Mouse (Mus musculus) embryonic facial prominence, embryonic 11.5 days (tissue): ENCODE results near the gene Plekha5. TPM values are rescaled to one million over a fixed set of nuclear protein-coding genes. Genes with fewer than 3 reads are reported as not detected.
"Not testable (repeated sequence)": the region's sequence is repeated elsewhere in the genome, so short reads cannot be mapped to it uniquely, and the experiment has no call there.

Experiments
- ATAC-seq: fragments of 200-750 bp; cut with Nextera tagmentation; replicated peaks from 2 replicates; pipeline ENCODE4 v1.8.0; 2017; ENCODE audit warnings: low read depth; ENCODE audit not compliant: insufficient number of reproducible peaks, low FRiP score, low TSS enrichment
- DNase-seq: peaks from one replicate; pipeline ENCODE4 v3.0.0-alpha.2; 2015; ENCODE audit warnings: low spot score
- H3K27ac ChIP-seq: fragments of 300-500 bp; sonication (generic); replicated peaks from 2 replicates; pipeline ENCODE4 v1.5.1; 2014; ENCODE audit warnings: mild to moderate bottlenecking, low read depth, low read length, control low read depth
- H3K27me3 ChIP-seq: fragments of 300-500 bp; sonication (generic); 2 replicates; pipeline ENCODE4 v1.6.1; 2014; ENCODE audit warnings: mild to moderate bottlenecking, low read length, moderate library complexity, mixed read lengths; ENCODE audit not compliant: control insufficient read depth, insufficient read depth
- H3K36me3 ChIP-seq: fragments of 300-500 bp; sonication (generic); replicated peaks from 2 replicates; pipeline ENCODE4 v1.6.1; 2014; ENCODE audit warnings: low read depth, mild to moderate bottlenecking, low read length, moderate library complexity, mixed read lengths; ENCODE audit not compliant: control insufficient read depth, insufficient read depth
- H3K4me1 ChIP-seq: fragments of 300-500 bp; sonication (generic); 2 replicates; pipeline ENCODE4 v1.6.1; 2014; ENCODE audit warnings: low read length, mixed read lengths; ENCODE audit not compliant: control insufficient read depth, insufficient read depth
- H3K4me2 ChIP-seq: fragments of 300-500 bp; sonication (generic); 2 replicates; pipeline ENCODE4 v1.6.1; 2014; ENCODE audit warnings: low read depth, mild to moderate bottlenecking, control low read depth, low read length, moderate library complexity
- H3K4me3 ChIP-seq: fragments of 300-500 bp; sonication (generic); 2 replicates; pipeline ENCODE4 v1.5.1; 2014; ENCODE audit warnings: low read depth, low read length, control low read depth
- H3K9ac ChIP-seq: fragments of 300-500 bp; sonication (generic); replicated peaks from 2 replicates; pipeline ENCODE4 v1.6.1; 2014; ENCODE audit warnings: mild to moderate bottlenecking, control low read depth, low read length
- H3K9me3 ChIP-seq: fragments of 300-500 bp; sonication (generic); replicated peaks from 2 replicates; pipeline ENCODE4 v1.6.1; 2016; ENCODE audit warnings: mild to moderate bottlenecking, low read length, inconsistent platforms, mixed read lengths; ENCODE audit not compliant: control insufficient read depth
- WGBS: fragments of 180-500 bp; shearing (Covaris S2); extraction: QIAGEN DNeasy Blood & Tissue Kit; methylation state at CpG from one replicate; pipeline ENCODE4 v1.1.7; 2014; 5-methylcytosine and 5-hydroxymethylcytosine counted together
- polyA plus RNA-seq: library from polyadenylated mRNA; unstranded; fragments of >200 nt; fragmentation: Nextera tagmentation; extraction: Ambion mirVana; gene quantifications from 2 replicates; pipeline ENCODE4 v1.2.1, GENCODE M21; 2014

The Plekha5 gene
- polyA plus RNA-seq, 1 experiment from 2014 or later = 56.2 TPM

DNA sequence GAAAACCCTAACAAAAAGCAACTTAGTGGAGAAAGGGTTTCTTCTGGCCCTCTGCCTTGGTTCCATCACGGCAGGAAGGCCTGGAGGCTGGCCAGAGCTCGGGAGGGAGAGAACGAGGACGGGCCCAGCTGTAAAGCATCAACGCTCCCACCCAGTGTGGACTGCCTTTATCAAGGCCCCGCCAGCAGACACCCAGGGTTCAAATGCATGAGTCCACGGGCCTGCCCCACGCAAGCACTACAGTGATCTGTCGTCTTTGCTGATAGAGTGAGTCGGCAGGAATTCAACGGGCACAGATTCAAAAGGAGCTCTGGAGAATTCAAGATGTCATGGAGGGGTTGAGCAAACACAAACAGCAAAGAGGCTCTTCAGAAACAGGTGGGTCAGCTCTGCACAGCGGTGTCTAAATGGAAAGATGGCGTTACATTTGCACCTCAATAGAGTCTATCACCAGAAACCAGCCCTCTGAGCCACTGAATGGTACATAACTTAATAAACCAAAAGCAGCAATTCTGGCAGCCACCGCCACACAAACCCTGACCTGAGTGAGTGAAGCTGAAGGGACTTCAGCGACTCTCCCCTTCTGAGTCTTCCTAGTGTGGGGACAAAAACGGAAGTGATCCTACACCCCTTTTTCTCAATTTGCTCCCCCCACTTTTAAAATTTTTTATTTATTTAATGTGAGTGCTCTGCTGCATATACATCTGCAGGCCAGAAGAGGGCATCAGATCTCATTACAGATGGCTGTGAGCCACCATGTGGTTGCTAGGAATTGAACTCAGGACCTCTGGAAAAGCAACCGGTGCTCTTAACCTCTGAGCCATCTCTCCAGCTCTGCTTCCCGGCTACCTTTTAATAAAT is 153.3 kb downstream of the Plekha5 start:
- no peak overlapping the region for H3K9ac ChIP-seq
- no peak overlapping the region for H3K4me2 ChIP-seq
- H3K9me3 ChIP-seq = no peaks in the 10 kb centered on the region
- 82% methylated on average over 18 of the region's 18 CpGs for WGBS
- ATAC-seq (no peak), DNase-seq (no peak)
- H3K27me3 ChIP-seq = no peaks in the 10 kb centered on the region
- no peaks in the 10 kb centered on the region for H3K4me1 ChIP-seq
- H3K36me3 ChIP-seq = peaks cover 5% of the 10 kb centered on the region
- no peak overlapping the region for H3K27ac ChIP-seq
- no peak overlapping the region for H3K4me3 ChIP-seq

DNA sequence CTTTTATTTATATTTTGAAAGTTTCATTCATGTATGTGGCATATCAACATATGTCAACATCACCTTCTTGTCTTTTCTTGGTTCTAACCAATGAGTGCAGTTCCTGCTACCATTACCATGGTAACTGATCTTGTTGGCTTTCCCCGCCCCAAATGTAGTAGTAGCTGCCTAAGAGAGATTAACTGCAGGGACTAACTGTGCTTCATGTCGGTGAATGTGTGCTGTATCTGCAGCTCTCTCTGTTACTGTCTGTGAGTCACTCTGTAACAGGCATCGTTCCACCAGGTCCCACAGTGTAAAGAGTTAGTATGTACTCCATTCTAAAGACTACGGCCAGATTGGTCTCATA is 153.9 kb downstream of the Plekha5 start:
- ATAC-seq (no peak), DNase-seq (no peak)
- H3K4me1 ChIP-seq = no peaks in the 10 kb centered on the region
- 96% methylated on average over 4 of the region's 4 CpGs for WGBS
- H3K36me3 ChIP-seq = peaks cover 5% of the 10 kb centered on the region
- H3K27me3 ChIP-seq = no peaks in the 10 kb centered on the region
- H3K27ac ChIP-seq = no peak overlapping the region
- H3K4me3 ChIP-seq = no peak overlapping the region
- no peak overlapping the region for H3K9ac ChIP-seq
- no peak overlapping the region for H3K4me2 ChIP-seq
- H3K9me3 ChIP-seq = no peaks in the 10 kb centered on the region

DNA sequence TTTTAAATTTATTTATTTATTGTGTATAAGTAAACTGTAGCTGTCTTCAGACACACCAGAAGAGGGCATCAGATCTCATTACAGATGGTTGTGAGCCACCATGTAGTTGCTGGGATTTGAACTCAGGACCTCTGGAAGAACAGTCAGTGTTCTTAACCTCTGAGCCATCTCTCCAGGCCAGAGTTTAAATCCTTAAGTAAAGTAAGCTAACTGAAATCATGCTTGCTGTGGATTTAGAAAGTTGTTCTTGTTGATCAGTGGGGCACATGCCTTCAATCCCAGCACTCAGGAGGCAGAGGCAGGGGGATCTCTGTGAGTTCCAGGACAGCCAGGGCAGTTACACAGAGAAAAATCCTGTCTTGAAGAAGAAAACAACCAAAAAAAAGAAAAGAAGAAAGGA is 155.1 kb downstream of the Plekha5 start:
- not testable (repeated sequence) for H3K27ac ChIP-seq, H3K36me3 ChIP-seq, ATAC-seq, H3K4me3 ChIP-seq, H3K4me1 ChIP-seq, H3K9ac ChIP-seq, DNase-seq, H3K9me3 ChIP-seq, H3K27me3 ChIP-seq, H3K4me2 ChIP-seq

DNA sequence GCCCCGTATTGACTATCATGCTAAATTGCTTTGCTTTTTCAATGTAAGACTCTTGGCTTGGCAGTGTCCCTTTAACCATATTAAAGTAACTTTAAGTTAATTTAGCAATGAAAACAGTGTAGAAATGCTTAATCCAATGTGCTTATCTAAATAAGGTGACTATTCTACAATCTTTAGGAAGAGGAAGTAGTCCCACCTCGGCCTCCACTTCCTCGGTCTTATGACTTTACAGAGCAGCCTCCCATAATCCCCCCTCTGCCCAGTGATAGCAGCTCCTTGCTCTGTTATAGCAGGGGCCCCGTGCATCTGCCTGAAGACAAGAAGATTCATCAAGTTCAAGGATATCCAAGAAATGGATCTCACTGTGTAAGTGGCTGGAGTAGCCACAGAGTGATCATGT is 156.3 kb downstream of the Plekha5 start:
- Histone ChIP-seq H3K9ac (no peak overlapping the region), H3K4me1 (no peaks in the 10 kb centered on the region), H3K36me3 (peaks cover 5% of the 10 kb centered on the region), H3K9me3 (no peaks in the 10 kb centered on the region), H3K4me3 (no peak overlapping the region), H3K27me3 (no peaks in the 10 kb centered on the region), H3K4me2 (no peak overlapping the region), H3K27ac (no peak overlapping the region)
- DNase-seq = no peak
- ATAC-seq = no peak
- WGBS = 90% methylated on average over 4 of the region's 4 CpGs

DNA sequence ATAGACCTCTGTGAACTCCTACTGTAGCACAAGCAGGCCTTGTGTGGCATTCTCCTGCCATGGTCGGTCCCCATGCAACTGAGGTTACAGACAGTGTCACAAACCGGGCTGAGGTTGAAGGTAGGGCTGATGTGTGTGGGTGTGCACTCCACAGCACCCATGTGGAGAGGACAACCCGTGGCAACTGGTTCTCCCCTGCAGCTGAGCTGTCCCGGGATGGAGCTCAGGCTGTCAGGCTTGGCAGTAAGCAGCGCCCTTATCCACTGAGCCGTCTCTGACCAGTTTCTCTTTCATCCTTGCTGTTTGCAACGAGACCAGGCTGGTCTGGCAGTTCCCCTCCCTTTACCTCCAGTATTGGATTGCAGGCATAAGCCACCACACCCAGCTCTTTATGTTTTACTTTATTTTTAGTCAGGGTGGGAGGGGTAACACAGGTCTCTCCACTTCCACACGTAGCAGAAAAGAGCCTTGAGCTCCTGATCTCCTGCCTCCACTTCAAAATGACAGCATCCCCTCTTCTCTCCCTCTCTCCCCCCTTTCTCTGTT is 162.9 kb downstream of the Plekha5 start:
- Histone ChIP-seq H3K9me3 (no peaks in the 10 kb centered on the region), H3K36me3 (peaks cover 15% of the 10 kb centered on the region), H3K27me3 (no peaks in the 10 kb centered on the region), H3K4me1 (no peaks in the 10 kb centered on the region), H3K9ac (no peak overlapping the region), H3K4me2 (no peak overlapping the region), H3K4me3 (no peak overlapping the region), H3K27ac (no peak overlapping the region)
- ATAC-seq (no peak), DNase-seq (no peak)
- WGBS = 82% methylated on average over 8 of the region's 8 CpGs

DNA sequence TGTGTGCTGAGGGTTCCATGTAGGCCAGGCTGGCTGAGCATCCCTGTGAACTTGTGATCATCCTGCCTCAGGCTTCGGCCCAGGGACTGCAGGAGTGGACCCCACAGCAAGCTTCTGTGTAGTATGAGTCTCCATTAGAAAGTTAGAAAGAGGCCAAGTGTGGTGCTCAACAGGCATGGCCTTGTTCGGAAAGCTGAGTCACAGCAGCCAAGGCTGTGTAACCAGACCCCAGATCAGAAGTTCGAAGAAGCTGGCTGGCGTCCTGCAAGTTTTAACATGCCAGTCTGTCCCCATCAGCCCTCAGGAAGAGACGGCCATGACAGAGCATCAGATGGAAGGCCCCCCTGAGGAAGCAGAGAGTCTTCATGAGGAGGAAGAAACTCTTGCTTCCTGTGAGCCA is 167.5 kb downstream of the Plekha5 start:
- 85% methylated on average over 5 of the region's 5 CpGs for WGBS

DNA sequence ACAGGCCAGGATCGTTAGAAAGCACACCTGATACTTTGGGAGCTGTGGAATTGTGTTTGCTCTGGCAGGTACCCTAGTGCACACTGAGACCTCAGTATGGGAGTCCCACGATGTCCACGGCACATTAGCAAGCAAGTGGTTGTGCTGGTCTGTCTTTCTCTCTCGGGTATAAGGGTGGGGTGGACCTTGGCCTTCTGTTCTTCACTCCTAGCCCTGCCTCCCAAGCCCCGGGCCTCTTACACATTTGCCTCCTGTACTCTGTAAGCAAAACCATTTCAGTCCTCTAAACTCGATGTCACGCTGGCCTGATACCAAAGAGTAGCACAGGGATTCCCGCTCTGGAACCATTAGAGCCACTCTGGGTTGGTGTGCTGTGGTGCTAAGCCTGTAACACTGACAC is 168.9 kb downstream of the Plekha5 start:
- no peak for DNase-seq
- H3K27ac ChIP-seq = no peak overlapping the region
- no peaks in the 10 kb centered on the region for H3K4me1 ChIP-seq
- H3K9ac ChIP-seq = no peak overlapping the region
- ATAC-seq = no peak
- H3K4me2 ChIP-seq = no peak overlapping the region
- H3K36me3 ChIP-seq = peaks cover 7% of the 10 kb centered on the region
- WGBS = 89% methylated on average over 8 of the region's 8 CpGs
- H3K4me3 ChIP-seq = no peak overlapping the region
- no peaks in the 10 kb centered on the region for H3K9me3 ChIP-seq
- H3K27me3 ChIP-seq = no peaks in the 10 kb centered on the region

More for the DNA sequence above, 167.5 kb downstream of the Plekha5 start:
- Histone ChIP-seq H3K9me3 (no peaks in the 10 kb centered on the region), H3K27ac (no peak overlapping the region), H3K4me2 (no peak overlapping the region), H3K36me3 (peaks cover 9% of the 10 kb centered on the region), H3K4me1 (no peaks in the 10 kb centered on the region), H3K9ac (no peak overlapping the region), H3K4me3 (no peak overlapping the region), H3K27me3 (no peaks in the 10 kb centered on the region)
- ATAC-seq (no peak), DNase-seq (no peak)

DNA sequence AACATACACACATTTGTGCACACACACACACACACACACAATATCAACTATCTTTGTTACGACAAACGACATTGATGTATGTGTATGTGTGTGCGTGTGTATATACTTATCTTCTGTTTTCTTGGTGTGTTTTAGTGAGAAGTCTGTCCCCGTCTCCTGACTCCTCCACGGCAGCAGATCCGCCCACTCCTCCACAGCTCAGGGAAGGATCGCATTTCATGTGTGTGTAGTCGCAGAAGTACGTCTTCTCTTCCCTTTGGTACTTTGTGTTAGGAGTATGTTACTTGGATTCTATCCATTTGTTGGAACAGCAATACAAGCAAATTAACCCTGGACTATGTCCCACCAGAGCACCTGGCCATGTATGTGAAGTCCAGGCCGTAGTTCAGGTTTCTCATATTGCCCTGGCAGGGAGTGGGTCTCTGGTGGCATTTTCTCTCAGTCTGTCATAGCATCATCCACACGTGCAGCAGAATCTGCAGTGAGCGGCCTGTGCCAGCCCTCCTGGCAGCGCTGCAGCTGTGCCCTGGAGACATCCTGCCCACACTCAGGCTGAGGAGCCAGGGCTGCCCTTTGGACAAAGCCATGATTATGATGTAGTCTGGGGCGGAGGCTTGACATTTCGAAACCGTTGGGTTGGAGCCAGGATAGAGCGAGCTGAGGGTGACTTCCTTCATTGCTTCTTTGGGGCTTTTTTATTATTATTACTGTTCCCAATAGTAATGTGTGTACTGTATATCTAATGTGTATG is 169.7 kb downstream of the Plekha5 start:
- no peaks in the 10 kb centered on the region for H3K27me3 ChIP-seq
- no peak overlapping the region for H3K4me2 ChIP-seq
- H3K4me3 ChIP-seq = no peak overlapping the region
- no peaks in the 10 kb centered on the region for H3K9me3 ChIP-seq
- ATAC-seq (no peak), DNase-seq (no peak)
- H3K27ac ChIP-seq = no peak overlapping the region
- no peaks in the 10 kb centered on the region for H3K4me1 ChIP-seq
- H3K36me3 ChIP-seq = peaks cover 5% of the 10 kb centered on the region; the same call in 1 of the 2 replicates
- 86% methylated on average over 17 of the region's 17 CpGs for WGBS
- no peak overlapping the region for H3K9ac ChIP-seq
